Mouse (Mus musculus) testis, adult 2 months (tissue): Measurements from ENCODE around the gene Ncoa1.

Source experiments
- CTCF ChIP-seq: fragments of 200-500 bp; IDR thresholded peaks from 2 replicates; pipeline ENCODE4 v1.5.1; 2012; ENCODE audit warnings: low read depth, mild to moderate bottlenecking, inconsistent platforms, low read length, moderate library complexity; ENCODE audit not compliant: control insufficient read depth, insufficient read depth, insufficient replicate concordance
- POLR2A ChIP-seq: fragments of 200-500 bp; IDR thresholded peaks from 2 replicates; pipeline ENCODE4 v1.6.1; 2012; ENCODE audit warnings: low read depth, mild to moderate bottlenecking, inconsistent platforms, low read length, moderate library complexity; ENCODE audit not compliant: control insufficient read depth

DNA sequence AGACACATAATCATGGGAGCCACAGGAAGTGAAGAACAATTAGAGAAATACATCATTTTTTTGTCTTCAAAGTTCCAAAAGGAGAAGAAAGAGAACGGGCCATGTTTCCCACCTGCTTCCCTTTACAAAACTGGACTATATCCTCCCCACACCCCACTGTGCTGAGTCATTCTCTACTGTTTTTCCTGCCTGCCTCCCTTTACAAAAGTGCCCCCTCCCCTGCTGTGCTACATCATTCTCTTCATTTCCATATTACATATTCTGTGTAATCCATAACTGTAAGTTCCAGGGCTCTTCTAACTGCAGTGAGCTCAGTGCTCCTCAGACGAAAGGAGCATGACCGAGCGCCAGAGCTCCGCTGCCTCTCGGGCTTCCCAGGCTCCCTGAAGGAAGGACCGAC, 80.8 kb downstream of the Ncoa1 start:
- TF ChIP-seq POLR2A (no peak), CTCF (no peak)
